Mouse (Mus musculus) adrenal gland, postnatal 25 days (tissue): ENCODE data around the gene Efcab5. TPM values are rescaled to one million over a fixed set of nuclear protein-coding genes. Genes with fewer than 3 reads are reported as not detected.
"Not testable (repeated sequence)": the region's sequence is repeated elsewhere in the genome, so short reads cannot be mapped to it uniquely, and the experiment has no call there.

Experiments
- DNase-seq: peaks from one replicate; pipeline ENCODE4 v3.0.0; 2021; ENCODE audit warnings: mixed read lengths
- total RNA-seq: library from RNA; stranded (reverse); gene quantifications from 2 replicates; pipeline ENCODE4 v1.2.3, GENCODE M21; 2021

Efcab5 gene
- total RNA-seq, 1 experiment from 2014 or later, result 0.21 TPM

GRCm38 (mm10) chr11:77179771-77180170 is 9.0 kb downstream of the Efcab5 start:
- DNase-seq, result no peak

- no peak for DNase-seq
Measured at GRCm38 (mm10) chr11:77174531-77174930, 14.2 kb downstream of the Efcab5 start.

GRCm38 (mm10) chr11:77173731-77174130 is 15.0 kb downstream of the Efcab5 start:
- no peak for DNase-seq

- DNase-seq, result no peak
Measured at GRCm38 (mm10) chr11:77160744-77161143, 28.0 kb downstream of the Efcab5 start.

- DNase-seq, result no peak
Measured at GRCm38 (mm10) chr11:77160341-77160740, 28.4 kb downstream of the Efcab5 start.

- DNase-seq, result no peak
Measured at GRCm38 (mm10) chr11:77154214-77154613, 34.6 kb downstream of the Efcab5 start.

GRCm38 (mm10) chr11:77150806-77151205 is 38.0 kb downstream of the Efcab5 start:
- no peak for DNase-seq

GRCm38 (mm10) chr11:77149783-77150630 is 38.8 kb downstream of the Efcab5 start:
- not testable (repeated sequence) for DNase-seq

- no peak for DNase-seq
Measured at GRCm38 (mm10) chr11:77148774-77149173, 40.0 kb downstream of the Efcab5 start.

GRCm38 (mm10) chr11:77147753-77148152 is 41.0 kb downstream of the Efcab5 start:
- no peak for DNase-seq

GRCm38 (mm10) chr11:77145423-77145822 is 43.3 kb downstream of the Efcab5 start:
- DNase-seq, result no peak

- no peak for DNase-seq
Measured at GRCm38 (mm10) chr11:77141938-77142337, 46.8 kb downstream of the Efcab5 start.

- no peak for DNase-seq
Measured at GRCm38 (mm10) chr11:77139976-77140375, 48.8 kb downstream of the Efcab5 start.

GRCm38 (mm10) chr11:77133450-77133849 is 55.3 kb downstream of the Efcab5 start:
- DNase-seq, result no peak

- DNase-seq, result peak; percentile 23
Measured at GRCm38 (mm10) chr11:77132580-77132979, 56.2 kb downstream of the Efcab5 start.

GRCm38 (mm10) chr11:77128562-77128961 is 60.2 kb downstream of the Efcab5 start:
- DNase-seq, result no peak

- DNase-seq, result no peak
Measured at GRCm38 (mm10) chr11:77111141-77111540, 77.6 kb downstream of the Efcab5 start.

GRCm38 (mm10) chr11:77108442-77108841 is 80.3 kb downstream of the Efcab5 start:
- DNase-seq, result no peak

- not testable (repeated sequence) for DNase-seq
Measured at GRCm38 (mm10) chr11:77107872-77108271, 80.9 kb downstream of the Efcab5 start.

- DNase-seq, result no peak
Measured at GRCm38 (mm10) chr11:77106961-77107360, 81.8 kb downstream of the Efcab5 start.

- peak; percentile 78 for DNase-seq
Measured at GRCm38 (mm10) chr11:77100137-77100937, 88.4 kb downstream of the Efcab5 start.

GRCm38 (mm10) chr11:77098332-77098972 is 90.3 kb downstream of the Efcab5 start:
- no peak for DNase-seq

- no peak for DNase-seq
Measured at GRCm38 (mm10) chr11:77096991-77097390, 91.8 kb downstream of the Efcab5 start.
